Mouse (Mus musculus) ES-Bruce4 (cell line): ENCODE results near the gene Stub1.

Experiments used
- CTCF ChIP-seq: IDR thresholded peaks from one replicate; pipeline ENCODE4 v1.8.1; 2011; ENCODE audit warnings: low read depth, low read length
- POLR2A ChIP-seq: IDR thresholded peaks from one replicate; pipeline ENCODE4 v1.8.1; 2011; ENCODE audit warnings: low read length; ENCODE audit not compliant: insufficient read depth

GRCm38 (mm10) chr17:25864311-25864710, 31.1 kb upstream of the Stub1 start:
- TF ChIP-seq CTCF: no peak
- no peak for TF ChIP-seq POLR2A
